Mouse (Mus musculus) layer of hippocampus, adult 9-10 months (tissue): ENCODE results near the gene Psmd5.
A peak's percentile ranks its signal among the peaks of the same experiment; 100 is the strongest.

Source experiments
- DNase-seq: peaks from one replicate; pipeline ENCODE4 v3.0.0; 2022; ENCODE audit warnings: low spot score

Gene Psmd5

GRCm38 (mm10) chr2:34874816-34875345 is at the start of gene Psmd5:
TSS of gene Psmd5 (minus strand) at chr2:34874968.
- no peak for DNase-seq

DNA sequence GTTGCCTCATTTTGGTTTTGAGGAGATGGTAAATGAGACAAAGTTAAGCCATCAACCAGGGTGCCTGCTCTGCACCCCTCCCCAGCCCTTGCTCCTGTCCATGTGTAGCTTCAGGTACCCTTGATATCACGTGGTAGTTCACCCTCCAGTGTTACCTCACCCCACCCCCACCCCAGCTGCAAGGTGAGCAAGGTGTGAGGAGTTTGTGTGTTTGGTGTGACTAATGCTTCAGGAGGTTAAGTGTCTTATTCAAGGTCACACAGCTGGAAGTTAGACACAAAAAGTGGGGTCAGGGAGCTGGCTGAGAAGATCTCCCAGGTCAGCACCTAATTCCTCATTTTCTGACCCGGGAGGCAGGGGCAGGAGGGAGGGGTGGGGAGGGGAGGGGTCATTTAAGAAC is 48.0 kb upstream of the Psmd5 start:
- no peak for DNase-seq

GRCm38 (mm10) chr2:34920144-34920543 is 45.4 kb upstream of the Psmd5 start:
- no peak for DNase-seq

- DNase-seq, result no peak
These were observed 40.3 kb upstream of the Psmd5 start for GRCm38 (mm10) chr2:34915103-34915502.

- DNase-seq, result no peak
These were observed 40.0 kb upstream of the Psmd5 start for GRCm38 (mm10) chr2:34914823-34915082.

DNA sequence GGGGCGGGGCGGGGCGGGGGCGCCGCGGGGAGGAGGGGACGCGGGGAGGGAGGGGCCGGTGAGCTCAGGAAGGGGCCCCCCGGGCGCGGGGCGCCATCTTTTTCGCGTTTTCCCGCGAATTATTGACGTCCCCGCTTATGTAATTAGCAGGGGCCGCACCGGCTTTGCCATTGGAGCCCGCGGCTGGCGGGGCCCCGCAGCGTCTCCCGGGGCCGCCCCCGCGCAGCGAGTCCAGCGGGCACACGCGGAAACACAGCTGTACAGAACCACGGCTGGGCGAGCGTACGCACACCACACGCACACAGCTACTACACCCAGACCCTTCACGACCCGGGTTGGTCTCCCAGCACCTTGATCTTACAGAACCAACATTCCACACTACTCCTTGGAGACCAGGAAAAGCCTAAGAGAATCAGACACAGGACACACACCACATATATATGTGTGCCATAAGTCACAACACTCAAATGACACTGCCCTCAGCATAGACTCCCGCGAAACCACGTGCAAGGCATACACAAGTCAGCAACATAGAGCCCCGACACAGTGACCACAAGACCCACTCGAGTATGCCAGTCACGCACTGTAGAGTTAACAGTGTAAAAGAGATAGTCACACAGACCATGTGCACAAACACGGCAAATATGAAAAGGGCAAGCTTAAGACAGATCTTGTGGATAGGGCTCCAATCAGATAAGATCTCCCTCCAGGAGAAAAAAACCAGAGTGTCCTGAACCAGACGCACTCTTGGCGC is 39.5 kb upstream of the Psmd5 start:
- no peak for DNase-seq

GRCm38 (mm10) chr2:34913218-34914068 is 38.7 kb upstream of the Psmd5 start, which contains the start of gene Phf19:
TSS of gene Phf19 (minus strand) at chr2:34914026.
- no peak for DNase-seq

GRCm38 (mm10) chr2:34912613-34913012 is 37.8 kb upstream of the Psmd5 start:
- no peak for DNase-seq

DNA sequence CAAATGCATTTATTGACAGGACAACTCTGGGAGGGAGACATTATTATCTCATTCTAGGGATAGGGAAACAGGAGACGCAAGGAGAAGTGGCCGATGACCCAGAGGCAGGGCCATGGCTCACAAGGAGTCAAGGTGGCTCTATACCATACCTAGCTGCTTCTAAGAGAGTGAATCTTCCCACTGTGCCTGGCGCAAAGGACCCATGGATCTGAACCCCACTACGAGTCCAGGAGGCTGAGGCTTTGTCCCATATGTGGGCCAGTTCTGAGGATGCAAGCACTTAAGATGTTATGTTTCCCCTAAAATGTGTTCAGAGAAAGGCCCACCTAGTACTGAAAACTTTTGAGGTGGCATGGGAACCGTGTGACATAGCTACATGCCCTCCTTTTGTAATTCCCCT is 37.1 kb upstream of the Psmd5 start:
- DNase-seq, result no peak

- no peak for DNase-seq
These were observed 35.0 kb upstream of the Psmd5 start for GRCm38 (mm10) chr2:34909719-34910118.

- DNase-seq, result no peak
These were observed 32.3 kb upstream of the Psmd5 start for GRCm38 (mm10) chr2:34906861-34907604.

DNA sequence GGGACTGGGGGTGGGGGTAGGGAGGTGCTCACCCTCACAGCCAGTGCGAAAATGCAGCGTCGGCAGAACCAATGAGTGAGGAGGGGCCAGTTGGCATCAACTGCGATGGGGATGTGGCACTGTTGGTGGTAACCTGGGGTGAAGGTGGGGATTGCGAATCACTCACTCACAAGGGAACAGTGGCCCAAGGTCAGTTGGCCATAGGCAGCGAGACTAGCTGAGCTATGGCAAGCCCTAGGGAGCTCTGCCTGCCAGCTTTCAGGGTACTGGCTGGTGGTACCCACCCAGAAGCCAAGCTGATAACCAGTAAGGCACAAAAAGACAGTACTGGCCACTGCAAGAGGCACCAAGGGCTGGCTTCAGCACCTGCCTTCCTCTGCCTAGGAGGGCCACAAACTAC is 31.7 kb upstream of the Psmd5 start:
- no peak for DNase-seq

- peak; percentile 98 for DNase-seq
These were observed 30.2 kb upstream of the Psmd5 start for GRCm38 (mm10) chr2:34904849-34905542.

GRCm38 (mm10) chr2:34903652-34904405 is 29.1 kb upstream of the Psmd5 start:
- no peak for DNase-seq

- no peak for DNase-seq
These were observed 28.4 kb upstream of the Psmd5 start for GRCm38 (mm10) chr2:34903191-34903590.

GRCm38 (mm10) chr2:34902731-34903130 is 28.0 kb upstream of the Psmd5 start:
- DNase-seq, result no peak

DNA sequence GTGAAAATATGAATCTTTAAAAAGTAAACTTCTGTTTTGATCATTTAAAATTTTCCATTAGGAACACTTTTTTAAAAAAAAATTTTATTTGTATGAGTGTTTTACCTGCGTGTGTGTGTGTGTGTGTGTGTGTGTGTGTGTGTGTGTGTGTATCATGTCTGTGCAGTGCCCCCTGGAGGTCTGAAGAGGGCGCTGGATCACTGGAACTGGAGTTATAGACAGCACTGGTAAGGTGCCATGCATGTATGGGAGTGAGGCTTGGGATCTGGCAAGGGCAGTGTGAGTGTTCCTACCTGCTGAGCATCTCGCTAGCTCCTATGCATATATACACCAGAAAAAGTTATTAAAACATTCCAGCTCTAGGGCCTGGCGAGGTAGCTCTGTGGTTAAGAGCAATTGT is 27.0 kb upstream of the Psmd5 start:
- no peak for DNase-seq

DNA sequence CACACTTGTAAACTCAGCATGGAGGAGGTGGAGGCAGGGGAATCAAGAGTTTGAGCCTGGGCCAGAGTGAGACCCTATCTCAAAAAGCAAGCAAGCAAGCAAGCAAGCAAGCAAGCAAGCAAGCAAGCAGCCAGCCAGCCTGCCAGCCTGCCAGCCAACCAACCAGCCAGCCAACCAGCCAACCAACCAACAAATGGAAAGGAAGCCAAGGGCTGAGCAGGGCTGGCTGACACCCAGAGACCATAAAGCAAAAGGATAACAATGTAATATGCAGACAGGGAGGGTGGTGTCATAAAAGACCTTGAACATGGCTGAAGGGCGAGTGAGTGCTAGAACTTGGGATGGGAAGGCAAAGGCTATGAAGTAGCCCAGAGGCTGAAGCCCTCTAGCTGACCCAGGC is 25.6 kb upstream of the Psmd5 start:
- DNase-seq, result no peak

DNA sequence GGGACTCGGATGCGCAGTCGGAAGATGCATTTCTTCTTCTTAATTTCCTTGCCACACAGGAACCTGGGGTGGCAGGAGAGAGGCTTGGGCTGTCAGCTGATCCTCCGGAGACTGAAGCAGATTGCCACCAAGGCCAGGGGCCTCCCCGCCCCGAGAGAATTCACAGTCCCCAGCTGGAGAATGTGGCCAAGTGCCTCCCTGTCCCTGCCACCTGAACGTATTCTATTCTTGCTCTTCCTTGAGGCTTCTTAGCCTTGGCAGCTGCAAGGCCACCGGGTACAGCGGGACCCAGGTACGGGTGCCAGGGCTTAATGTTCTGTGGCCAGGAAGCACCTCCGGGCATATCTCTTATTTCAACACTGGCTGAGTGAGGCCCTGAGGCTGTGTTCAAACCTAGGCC is 24.9 kb upstream of the Psmd5 start:
- no peak for DNase-seq

DNA sequence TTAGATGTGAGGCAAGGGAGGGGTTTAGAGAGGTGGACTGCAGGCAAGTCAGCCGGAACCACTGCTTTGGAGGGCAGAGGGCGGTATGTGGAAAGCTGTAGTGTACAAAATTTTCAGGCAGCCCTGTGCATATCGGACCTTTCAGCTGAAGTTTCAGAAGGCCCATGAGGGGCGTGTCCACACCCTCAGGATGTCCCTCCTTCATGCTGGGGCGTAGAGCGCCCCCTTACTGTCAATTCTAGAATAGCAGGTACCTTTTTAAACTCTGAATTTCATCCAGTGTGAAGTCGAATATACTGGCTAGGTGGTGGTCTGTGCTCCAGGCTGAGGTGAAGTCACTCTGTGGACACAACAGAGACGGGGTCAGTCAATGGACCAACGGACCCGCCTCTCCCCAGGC is 23.1 kb upstream of the Psmd5 start:
- no peak for DNase-seq

GRCm38 (mm10) chr2:34896821-34897460 is 22.2 kb upstream of the Psmd5 start:
- no peak for DNase-seq
